Mouse (Mus musculus) hindbrain, embryonic 12.5 days (tissue): ENCODE results near the gene 4933411K16Rik. TPM values are rescaled to one million over a fixed set of nuclear protein-coding genes. Genes with fewer than 3 reads are reported as not detected.
"Not testable (repeated sequence)": the region's sequence is repeated elsewhere in the genome, so short reads cannot be mapped to it uniquely, and the experiment has no call there.

ENCODE experiments used
- ATAC-seq: fragments of 200-750 bp; cut with Nextera tagmentation; 2 replicates; pipeline ENCODE4 v1.8.0; 2017; ENCODE audit warnings: moderate TSS enrichment; ENCODE audit not compliant: low FRiP score
- H3K27ac ChIP-seq: fragments of 300-500 bp; sonication (generic); 2 replicates; pipeline ENCODE4 v1.5.1; 2016; ENCODE audit warnings: mild to moderate bottlenecking
- H3K27me3 ChIP-seq: fragments of 300-500 bp; sonication (generic); 2 replicates; pipeline ENCODE4 v1.6.1; 2016; ENCODE audit warnings: mild to moderate bottlenecking
- H3K36me3 ChIP-seq: fragments of 300-500 bp; sonication (generic); 2 replicates; pipeline ENCODE4 v1.6.1; 2016; ENCODE audit warnings: mild to moderate bottlenecking
- H3K4me1 ChIP-seq: fragments of 300-500 bp; sonication (generic); 2 replicates; pipeline ENCODE4 v1.6.1; 2016
- H3K4me2 ChIP-seq: fragments of 300-500 bp; sonication (generic); replicated peaks from 2 replicates; pipeline ENCODE4 v1.6.1; 2016; ENCODE audit warnings: mild to moderate bottlenecking
- H3K4me3 ChIP-seq: fragments of 300-500 bp; sonication (generic); 2 replicates; pipeline ENCODE4 v1.5.1; 2016; ENCODE audit warnings: mild to moderate bottlenecking
- H3K9ac ChIP-seq: fragments of 300-500 bp; sonication (generic); 2 replicates; pipeline ENCODE4 v1.6.1; 2016; ENCODE audit warnings: mild to moderate bottlenecking, moderate library complexity
- H3K9me3 ChIP-seq: fragments of 300-500 bp; sonication (generic); replicated peaks from 2 replicates; pipeline ENCODE4 v1.6.1; 2016; ENCODE audit warnings: mild to moderate bottlenecking
- WGBS: fragments of 180-500 bp; shearing (Covaris S2); methylation state at CpG from one replicate; pipeline ENCODE4 v1.1.7; 2016; 5-methylcytosine and 5-hydroxymethylcytosine counted together
- polyA plus RNA-seq: library from polyadenylated mRNA; unstranded; fragments of >200 nt; fragmentation: Nextera tagmentation; extraction: Ambion mirVana; gene quantifications from 2 replicates; pipeline ENCODE4 v1.2.1, GENCODE M21; 2016

4933411K16Rik gene
- polyA plus RNA-seq, 1 experiment from 2014 or later = not detected

GRCm38 (mm10) chr19:42068441-42069240 lies 16.6 kb downstream of the 4933411K16Rik start:
- Histone ChIP-seq H3K27me3 (no peaks in the 10 kb centered on the region), H3K4me2 (no peak overlapping the region), H3K27ac (no peak overlapping the region), H3K4me3 (no peak overlapping the region), H3K36me3 (no peaks in the 10 kb centered on the region; the same call in 1 of the 2 replicates), H3K9ac (no peak overlapping the region), H3K4me1 (no peaks in the 10 kb centered on the region), H3K9me3 (no peaks in the 10 kb centered on the region)
- ATAC-seq = no peak
- 81% methylated on average over 11 of the region's 11 CpGs for WGBS

- no peak overlapping the region for H3K9ac ChIP-seq
- peaks cover 4% of the 10 kb centered on the region; the same call in 1 of the 2 replicates for H3K36me3 ChIP-seq
- no peak overlapping the region for H3K4me2 ChIP-seq
- ATAC-seq = no peak
- H3K4me3 ChIP-seq = no peak overlapping the region
- H3K27ac ChIP-seq = no peak overlapping the region
- WGBS = 63% methylated on average over 6 of the region's 6 CpGs
- H3K9me3 ChIP-seq = no peaks in the 10 kb centered on the region
- H3K4me1 ChIP-seq = no peaks in the 10 kb centered on the region
- no peaks in the 10 kb centered on the region for H3K27me3 ChIP-seq
Observed at GRCm38 (mm10) chr19:42069241-42069525, 17.1 kb downstream of the 4933411K16Rik start.

GRCm38 (mm10) chr19:42071221-42071620 lies 19.2 kb downstream of the 4933411K16Rik start:
- no peak overlapping the region for H3K27ac ChIP-seq
- no peak overlapping the region for H3K4me2 ChIP-seq
- no peaks in the 10 kb centered on the region for H3K4me1 ChIP-seq
- peaks cover 24% of the 10 kb centered on the region for H3K36me3 ChIP-seq
- 75% methylated on average over 7 of the region's 7 CpGs for WGBS
- no peak overlapping the region for H3K4me3 ChIP-seq
- no peak for ATAC-seq
- H3K9me3 ChIP-seq = no peaks in the 10 kb centered on the region
- H3K9ac ChIP-seq = no peak overlapping the region
- no peaks in the 10 kb centered on the region for H3K27me3 ChIP-seq

GRCm38 (mm10) chr19:42071886-42072608 lies 20.0 kb downstream of the 4933411K16Rik start:
- Histone ChIP-seq H3K27ac (no peak overlapping the region), H3K36me3 (peaks cover 29% of the 10 kb centered on the region), H3K4me2 (no peak overlapping the region), H3K4me3 (no peak overlapping the region), H3K27me3 (no peaks in the 10 kb centered on the region), H3K9me3 (no peaks in the 10 kb centered on the region), H3K9ac (no peak overlapping the region), H3K4me1 (no peaks in the 10 kb centered on the region)
- no peak for ATAC-seq
- WGBS = 83% methylated on average over 15 of the region's 15 CpGs

GRCm38 (mm10) chr19:42072802-42073201 lies 20.8 kb downstream of the 4933411K16Rik start:
- peaks cover 36% of the 10 kb centered on the region for H3K36me3 ChIP-seq
- ATAC-seq = no peak
- H3K9ac ChIP-seq = no peak overlapping the region
- no peak overlapping the region for H3K4me2 ChIP-seq
- H3K4me1 ChIP-seq = no peaks in the 10 kb centered on the region
- H3K4me3 ChIP-seq = no peak overlapping the region
- no peak overlapping the region for H3K27ac ChIP-seq
- WGBS = 82% methylated on average over 7 of the region's 7 CpGs
- no peaks in the 10 kb centered on the region for H3K27me3 ChIP-seq
- H3K9me3 ChIP-seq = no peaks in the 10 kb centered on the region

GRCm38 (mm10) chr19:42075051-42075450 lies 23.0 kb downstream of the 4933411K16Rik start:
- no peak overlapping the region for H3K9ac ChIP-seq
- no peak overlapping the region for H3K4me2 ChIP-seq
- H3K4me1 ChIP-seq = no peaks in the 10 kb centered on the region
- ATAC-seq = no peak
- H3K27me3 ChIP-seq = no peaks in the 10 kb centered on the region
- H3K9me3 ChIP-seq = no peaks in the 10 kb centered on the region
- H3K4me3 ChIP-seq = no peak overlapping the region
- 76% methylated on average over 2 of the region's 2 CpGs for WGBS
- H3K27ac ChIP-seq = no peak overlapping the region
- H3K36me3 ChIP-seq = peaks cover 45% of the 10 kb centered on the region

- 83% methylated on average over 16 of the region's 16 CpGs for WGBS
- Histone ChIP-seq H3K36me3 (peaks cover 45% of the 10 kb centered on the region), H3K4me2 (no peak overlapping the region), H3K4me1 (peaks cover 3% of the 10 kb centered on the region; the same call in 1 of the 2 replicates), H3K4me3 (no peak overlapping the region), H3K27me3 (no peaks in the 10 kb centered on the region), H3K9me3 (no peaks in the 10 kb centered on the region), H3K27ac (no peak overlapping the region), H3K9ac (no peak overlapping the region)
- ATAC-seq = no peak
Observed at GRCm38 (mm10) chr19:42075992-42076391, 23.9 kb downstream of the 4933411K16Rik start.

- no peak overlapping the region for H3K9ac ChIP-seq
- peaks cover 45% of the 10 kb centered on the region for H3K36me3 ChIP-seq
- no peak overlapping the region for H3K27ac ChIP-seq
- H3K4me3 ChIP-seq = no peak overlapping the region
- 93% methylated on average over 8 of the region's 8 CpGs for WGBS
- no peaks in the 10 kb centered on the region for H3K27me3 ChIP-seq
- no peak for ATAC-seq
- H3K4me1 ChIP-seq = peaks cover 3% of the 10 kb centered on the region; the same call in 1 of the 2 replicates
- no peak overlapping the region for H3K4me2 ChIP-seq
- H3K9me3 ChIP-seq = no peaks in the 10 kb centered on the region
Observed at GRCm38 (mm10) chr19:42078566-42078965, 26.5 kb downstream of the 4933411K16Rik start.

- WGBS = 96% methylated on average over 12 of the region's 12 CpGs
- no peak for ATAC-seq
- no peak overlapping the region for H3K9ac ChIP-seq
Observed at GRCm38 (mm10) chr19:42079006-42079405, 27.0 kb downstream of the 4933411K16Rik start.

GRCm38 (mm10) chr19:42079950-42080349 lies 27.9 kb downstream of the 4933411K16Rik start:
- Histone ChIP-seq H3K4me2 (no peak overlapping the region), H3K9ac (no peak overlapping the region), H3K4me1 (peaks cover 3% of the 10 kb centered on the region; the same call in 1 of the 2 replicates), H3K27me3 (no peaks in the 10 kb centered on the region), H3K36me3 (peaks cover 33% of the 10 kb centered on the region), H3K4me3 (no peak overlapping the region), H3K9me3 (no peaks in the 10 kb centered on the region), H3K27ac (no peak overlapping the region)
- WGBS = 80% methylated on average over 5 of the region's 5 CpGs
- ATAC-seq = no peak

More at GRCm38 (mm10) chr19:42079006-42079405, 27.0 kb downstream of the 4933411K16Rik start:
- Histone ChIP-seq H3K27ac (no peak overlapping the region), H3K9me3 (no peaks in the 10 kb centered on the region), H3K4me1 (peaks cover 3% of the 10 kb centered on the region; the same call in 1 of the 2 replicates), H3K4me2 (no peak overlapping the region), H3K4me3 (no peak overlapping the region), H3K36me3 (peaks cover 43% of the 10 kb centered on the region), H3K27me3 (no peaks in the 10 kb centered on the region)

GRCm38 (mm10) chr19:42080469-42080868 lies 28.4 kb downstream of the 4933411K16Rik start:
- H3K4me2 ChIP-seq = no peak overlapping the region
- no peaks in the 10 kb centered on the region for H3K27me3 ChIP-seq
- ATAC-seq = no peak
- H3K36me3 ChIP-seq = peaks cover 28% of the 10 kb centered on the region
- H3K27ac ChIP-seq = no peak overlapping the region
- 81% methylated on average over 11 of the region's 11 CpGs for WGBS
- no peak overlapping the region for H3K4me3 ChIP-seq
- no peaks in the 10 kb centered on the region for H3K9me3 ChIP-seq
- no peak overlapping the region for H3K9ac ChIP-seq
- H3K4me1 ChIP-seq = peaks cover 3% of the 10 kb centered on the region; the same call in 1 of the 2 replicates

- ATAC-seq, H3K4me1 ChIP-seq, H3K27me3 ChIP-seq, H3K9me3 ChIP-seq, H3K9ac ChIP-seq, H3K27ac ChIP-seq, H3K4me3 ChIP-seq, H3K4me2 ChIP-seq: not testable (repeated sequence)
- peaks cover 17% of the 10 kb centered on the region; the same call in 1 of the 2 replicates for H3K36me3 ChIP-seq
- 91% methylated on average over 5 of the region's 5 CpGs for WGBS
Observed at GRCm38 (mm10) chr19:42081613-42082012, 29.6 kb downstream of the 4933411K16Rik start.
